ENCODE assay signal across 11 mouse cellular contexts in the genomic region with DNA sequence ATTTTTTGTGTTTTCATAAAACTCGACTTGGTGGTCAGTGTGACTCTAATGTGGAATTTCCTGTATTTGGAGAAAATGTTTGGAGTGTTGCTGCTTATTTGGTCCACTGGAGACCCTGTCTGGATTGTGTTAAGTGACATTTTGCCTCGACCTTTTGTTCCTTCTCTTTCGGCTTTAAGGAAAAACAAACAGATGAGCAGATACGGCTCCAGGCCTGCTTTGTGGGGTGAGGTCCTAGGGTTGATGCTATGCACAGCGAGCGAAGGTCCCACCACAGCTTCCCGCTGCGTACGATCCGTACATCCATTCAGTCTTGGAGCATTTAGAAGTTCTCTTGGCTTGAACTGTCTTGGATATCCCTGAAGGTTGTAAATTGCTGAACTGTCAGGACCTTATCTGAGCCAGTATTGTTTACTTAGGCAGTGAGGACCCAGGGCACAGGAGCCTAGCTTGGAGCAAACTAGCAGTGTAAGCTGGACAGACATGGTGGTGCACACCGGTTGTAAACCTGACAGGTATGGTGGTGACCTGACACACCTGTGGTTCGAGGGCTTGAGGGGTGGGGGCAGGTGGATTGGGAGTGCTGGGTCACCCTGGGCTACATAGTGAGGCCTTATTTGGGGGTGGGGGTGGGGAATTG.
DNase-seq lines count a peak whose midpoint lies in the region; ATAC-seq and TF ChIP-seq lines count a peak whose summit lies in the region.
"Had no signal": no experiment of that assay in that cellular context is flagged by ENCODE, and none has a peak within 500 bp of the region (broad histone marks: within the 10 kb centered on the region; RNA-seq: fewer than 3 reads in every experiment).

No protein-coding gene starts in this region.

- H3K36me3 ChIP-seq in hindbrain, postnatal 0 days (ENCODE audit: insufficient read depth, low read length), result no peaks in the 10 kb centered on the region
- no peaks in the 10 kb centered on the region for H3K36me3 ChIP-seq in hindbrain, embryonic 12.5 days
- H3K36me3 ChIP-seq in embryonic facial prominence, embryonic 11.5 days (replicated peaks; ENCODE audit: control insufficient read depth, insufficient read depth, low read depth, low read length), result no peaks in the 10 kb centered on the region
- H3K36me3 ChIP-seq in liver, adult 2 months (ENCODE audit: control insufficient read depth, insufficient read depth, low read length), result no peaks in the 10 kb centered on the region
- H3K36me3 ChIP-seq: G1E had no signal

- H3K9me3 ChIP-seq in hindbrain, postnatal 0 days (ENCODE audit: low read length), result no peaks in the 10 kb centered on the region
- no peaks in the 10 kb centered on the region for H3K9me3 ChIP-seq in hindbrain, embryonic 12.5 days (replicated peaks)
- no peaks in the 10 kb centered on the region for H3K9me3 ChIP-seq in embryonic facial prominence, embryonic 11.5 days (replicated peaks; ENCODE audit: control insufficient read depth, low read length)

- WGBS in hindbrain, postnatal 0 days, result 70% methylated on average over 12 of the region's 12 CpGs
- WGBS in hindbrain, embryonic 12.5 days, result 60% methylated on average over 12 of the region's 12 CpGs
- WGBS in embryonic facial prominence, embryonic 11.5 days, result 39% methylated on average over 12 of the region's 12 CpGs
- 17% methylated on average over 12 of the region's 12 CpGs for WGBS in liver, adult 2 months

- peaks cover 28% of the 10 kb centered on the region for H3K4me1 ChIP-seq in hindbrain, postnatal 0 days (ENCODE audit: insufficient read depth, low read length)
- H3K4me1 ChIP-seq in hindbrain, embryonic 12.5 days, result peaks cover 31% of the 10 kb centered on the region
- peaks cover 4% of the 10 kb centered on the region; the same call in 1 of the 2 replicates for H3K4me1 ChIP-seq in embryonic facial prominence, embryonic 11.5 days (ENCODE audit: control insufficient read depth, insufficient read depth, low read length)
- peaks cover 51% of the 10 kb centered on the region for H3K4me1 ChIP-seq in liver, adult 2 months (ENCODE audit: control insufficient read depth, insufficient read depth, low read length)

- peak overlapping the region; percentile 26; the same call in 1 of the 2 replicates for H3K27ac ChIP-seq in hindbrain, postnatal 0 days
- no peak overlapping the region for H3K27ac ChIP-seq in hindbrain, embryonic 12.5 days
- H3K27ac ChIP-seq in embryonic facial prominence, embryonic 11.5 days (replicated peaks; ENCODE audit: low read depth, low read length), result 0 out of 2 replicates have a peak overlapping the region, but pooled peaks have one; percentile 35
- peak overlapping the region; percentile 27 for H3K27ac ChIP-seq in liver, adult 2 months (replicated peaks; ENCODE audit: insufficient read depth, low read depth, low read length)

- no peak overlapping the region for H3K4me2 ChIP-seq in hindbrain, postnatal 0 days (ENCODE audit: low read depth, low read length)
- no peak overlapping the region for H3K4me2 ChIP-seq in hindbrain, embryonic 12.5 days (replicated peaks)
- H3K4me2 ChIP-seq in embryonic facial prominence, embryonic 11.5 days (ENCODE audit: low read depth, low read length), result no peak overlapping the region

- H3K4me3 ChIP-seq in hindbrain, postnatal 0 days (ENCODE audit: low read length), result no peak overlapping the region
- H3K4me3 ChIP-seq in hindbrain, embryonic 12.5 days, result no peak overlapping the region
- H3K4me3 ChIP-seq in embryonic facial prominence, embryonic 11.5 days (ENCODE audit: low read depth, low read length), result no peak overlapping the region
- H3K4me3 ChIP-seq in liver, adult 2 months (ENCODE audit: insufficient read depth, low read depth, low read length), result no peak overlapping the region

- no peak for DNase-seq in hindbrain, postnatal 0 days (ENCODE audit: low spot score)
- DNase-seq in MN1 (ENCODE audit: low spot score), result peak; percentile 9
- DNase-seq in embryonic facial prominence, embryonic 11.5 days (ENCODE audit: low spot score), result peak; percentile 50
- peak; percentile 78 for DNase-seq in liver, adult 2 months (ENCODE audit: extremely low read depth, low read depth, low spot score)
- no peak for DNase-seq in Muller cell, postnatal 12 days (ENCODE audit: inconsistent ontology term)
- no peak for DNase-seq in left cerebral cortex, adult 11 months (ENCODE audit: low spot score)
- DNase-seq in cerebellum, adult 9-11 months, result no peak
- DNase-seq: adrenal gland, postnatal 25 days; cerebellum, adult 9-10 months had no signal

- TF ChIP-seq POLR2A in liver, adult 2 months (IDR thresholded peaks at IDR 0.05; ENCODE audit: extremely low read depth, insufficient read depth, low read length), result no peak

- no peak for ATAC-seq in hindbrain, postnatal 0 days
- ATAC-seq in hindbrain, embryonic 12.5 days (ENCODE audit: low FRiP score), result no peak
- ATAC-seq in embryonic facial prominence, embryonic 11.5 days (replicated peaks; ENCODE audit: insufficient number of reproducible peaks, low FRiP score, low TSS enrichment, low read depth), result no peak; the same call in 1 of the 2 replicates

- TF ChIP-seq CTCF in hindbrain, postnatal 0 days (IDR thresholded peaks at IDR 0.05; ENCODE audit: low read depth), result no peak
- no peak for TF ChIP-seq CTCF in liver, adult 2 months (IDR thresholded peaks at IDR 0.05; ENCODE audit: low read depth, low read length)

- H3K27me3 ChIP-seq in hindbrain, postnatal 0 days (ENCODE audit: insufficient read depth, low read length), result no peaks in the 10 kb centered on the region
- no peaks in the 10 kb centered on the region for H3K27me3 ChIP-seq in hindbrain, embryonic 12.5 days
- H3K27me3 ChIP-seq in embryonic facial prominence, embryonic 11.5 days (ENCODE audit: control insufficient read depth, insufficient read depth, low read length), result no peaks in the 10 kb centered on the region
- H3K27me3 ChIP-seq in liver, adult 2 months (ENCODE audit: control insufficient read depth, insufficient read depth, low read length), result no peaks in the 10 kb centered on the region

- H3K79me2 ChIP-seq in liver, adult 2 months (ENCODE audit: control insufficient read depth, insufficient read depth, low read length), result peaks cover 21% of the 10 kb centered on the region

- H3K9ac ChIP-seq in hindbrain, postnatal 0 days (replicated peaks; ENCODE audit: low read length), result no peak overlapping the region
- H3K9ac ChIP-seq in hindbrain, embryonic 12.5 days, result no peak overlapping the region
- H3K9ac ChIP-seq in embryonic facial prominence, embryonic 11.5 days (replicated peaks; ENCODE audit: low read length), result no peak overlapping the region
- H3K9ac ChIP-seq in liver, adult 2 months (ENCODE audit: low read depth, low read length), result 0 out of 2 replicates have a peak overlapping the region, but pooled peaks have one; percentile 22

Comparison
In these comparisons a context has a peak if more than half of its experiments do, and no peak if none do; other contexts are left out.
1. DNase-seq: peak in MN1 (single experiment), embryonic facial prominence, embryonic 11.5 days (single experiment) and liver, adult 2 months (single experiment); none in hindbrain, postnatal 0 days (single experiment), Muller cell, postnatal 12 days (single experiment), left cerebral cortex, adult 11 months (single experiment) and cerebellum, adult 9-11 months (single experiment).